8 mouse cellular contexts compared by ENCODE assay signal in the genomic region with DNA sequence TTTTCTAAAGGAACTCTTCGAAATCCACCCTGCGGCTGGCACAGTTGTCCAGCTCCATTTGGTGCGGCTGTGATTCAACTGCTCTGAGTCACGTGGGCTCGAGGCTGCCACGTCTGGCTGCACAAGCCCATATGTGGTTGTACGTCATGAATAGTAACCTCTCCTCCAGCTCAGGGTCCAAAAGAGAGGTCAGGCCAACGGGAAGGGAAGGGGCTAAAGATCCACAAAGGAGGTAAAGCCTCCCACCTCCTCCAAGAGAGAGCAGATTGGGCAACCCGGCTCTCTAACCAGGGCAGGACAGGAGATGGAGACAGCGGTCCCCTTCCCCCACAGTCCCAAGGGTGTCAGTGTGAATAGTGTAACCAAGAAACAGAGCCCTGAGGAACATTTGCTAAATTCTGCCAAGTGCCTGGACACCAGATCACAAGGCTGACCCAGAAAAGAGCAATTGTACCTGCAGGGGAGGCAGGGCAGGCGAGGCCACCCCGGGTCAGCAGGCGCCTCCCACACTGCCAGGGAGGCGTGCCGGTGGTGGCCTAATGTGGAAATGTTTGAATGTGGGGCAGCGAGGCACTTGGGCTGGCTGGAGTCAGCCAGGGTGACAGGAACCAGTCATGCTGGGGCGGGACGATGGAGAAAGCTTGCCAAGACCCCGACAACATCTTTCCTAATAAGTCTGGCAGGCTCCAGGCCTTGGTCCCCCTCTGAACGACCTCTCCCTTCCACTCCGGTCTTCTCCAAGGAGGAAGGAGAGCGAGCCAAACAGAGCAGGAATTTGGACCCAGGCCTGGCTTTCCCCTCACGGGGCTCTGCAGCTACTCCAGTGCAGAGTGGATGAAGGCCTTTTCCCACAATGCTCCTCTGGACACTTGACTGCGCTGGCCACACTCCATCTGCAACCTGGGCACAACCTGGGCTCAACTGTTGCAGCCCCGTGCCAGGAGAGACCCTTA.
DNase-seq lines count a peak whose midpoint lies in the region; ATAC-seq and TF ChIP-seq lines count a peak whose summit lies in the region.

No protein-coding gene starts in this region.

- H3K4me1 ChIP-seq in forebrain, embryonic 15.5 days, result peaks cover 30% of the 10 kb centered on the region
- peaks cover 29% of the 10 kb centered on the region for H3K4me1 ChIP-seq in heart, embryonic 16.5 days (ENCODE audit: control insufficient read depth, insufficient read depth, low read length)
- peaks cover 0 to 4% of the 10 kb centered on the region in 2 experiments; a peak in 2 of 4 replicates for H3K4me1 ChIP-seq in liver, embryonic 14.5 days (replicated peaks; ENCODE audit: control insufficient read depth in 2 of 2, insufficient read depth in 2 of 2, low read length in 1 of 2)
- peaks cover 24% of the 10 kb centered on the region for H3K4me1 ChIP-seq in neural tube, embryonic 12.5 days

- H3K27me3 ChIP-seq in forebrain, embryonic 15.5 days, result no peaks in the 10 kb centered on the region
- H3K27me3 ChIP-seq in heart, embryonic 16.5 days (ENCODE audit: control insufficient read depth, insufficient read depth, low read length), result no peaks in the 10 kb centered on the region
- no peaks in the 10 kb centered on the region for H3K27me3 ChIP-seq in liver, embryonic 14.5 days (ENCODE audit: control insufficient read depth, insufficient read depth, low read length)
- 0 out of 2 replicates have a peak, but pooled peaks cover 3% of the 10 kb centered on the region for H3K27me3 ChIP-seq in neural tube, embryonic 12.5 days (replicated peaks)

- H3K4me3 ChIP-seq in forebrain, embryonic 15.5 days, result no peak overlapping the region
- no peak overlapping the region; the same call in 1 of the 2 replicates for H3K4me3 ChIP-seq in heart, embryonic 16.5 days (ENCODE audit: low read length)
- no peak overlapping the region for H3K4me3 ChIP-seq in liver, embryonic 14.5 days (ENCODE audit: insufficient read depth in 1 of 2, low read depth in 2 of 2, low read length in 2 of 2)
- H3K4me3 ChIP-seq in neural tube, embryonic 12.5 days, result no peak overlapping the region

- ATAC-seq in forebrain, embryonic 15.5 days (replicated peaks), result peak; percentile 58
- ATAC-seq in heart, embryonic 16.5 days (replicated peaks; ENCODE audit: extremely low read depth, insufficient read depth, low FRiP score), result peak; percentile 80
- peak; percentile 44 for ATAC-seq in liver, embryonic 14.5 days (ENCODE audit: insufficient read depth)
- ATAC-seq in neural tube, embryonic 12.5 days (ENCODE audit: low FRiP score, low read depth), result peak; percentile 63

- no peak for TF ChIP-seq CTCF in liver, embryonic 14.5 days (IDR thresholded peaks at IDR 0.05; ENCODE audit: low read depth)

- WGBS in forebrain, embryonic 15.5 days, result 38% methylated on average over 25 of the region's 25 CpGs
- WGBS in heart, embryonic 16.5 days, result 22% methylated on average over 25 of the region's 25 CpGs
- 53% methylated on average over 25 of the region's 25 CpGs for WGBS in liver, embryonic 14.5 days (ENCODE audit: insufficient replicate concordance)
- 32% methylated on average over 25 of the region's 25 CpGs for WGBS in neural tube, embryonic 12.5 days

- H3K4me2 ChIP-seq in forebrain, embryonic 15.5 days (replicated peaks), result no peak overlapping the region
- H3K4me2 ChIP-seq in heart, embryonic 16.5 days (ENCODE audit: low read depth, low read length), result peak overlapping the region; percentile 33
- H3K4me2 ChIP-seq in liver, embryonic 14.5 days (ENCODE audit: low read depth), result no peak overlapping the region
- H3K4me2 ChIP-seq in neural tube, embryonic 12.5 days (replicated peaks), result peak overlapping the region; percentile 18; the same call in 1 of the 2 replicates

- TF ChIP-seq EP300 in liver, embryonic 14.5 days (IDR thresholded peaks at IDR 0.05; ENCODE audit: low read depth), result no peak

- H3K9me3 ChIP-seq in forebrain, embryonic 15.5 days, result no peaks in the 10 kb centered on the region
- H3K9me3 ChIP-seq in heart, embryonic 16.5 days (replicated peaks; ENCODE audit: control insufficient read depth, low read length), result no peaks in the 10 kb centered on the region
- no peaks in the 10 kb centered on the region for H3K9me3 ChIP-seq in liver, embryonic 14.5 days (ENCODE audit: control insufficient read depth, low read length)
- no peaks in the 10 kb centered on the region for H3K9me3 ChIP-seq in neural tube, embryonic 12.5 days

- no peak overlapping the region for H3K9ac ChIP-seq in forebrain, embryonic 15.5 days (replicated peaks)
- peak overlapping the region; percentile 68 for H3K9ac ChIP-seq in heart, embryonic 16.5 days (ENCODE audit: low read length)
- no peak overlapping the region for H3K9ac ChIP-seq in liver, embryonic 14.5 days (replicated peaks)
- H3K9ac ChIP-seq in neural tube, embryonic 12.5 days, result no peak overlapping the region

- peak overlapping the region; percentile 67 for H3K27ac ChIP-seq in forebrain, embryonic 15.5 days (replicated peaks)
- peak overlapping the region; percentile 98 for H3K27ac ChIP-seq in heart, embryonic 16.5 days (ENCODE audit: low read length)
- peak overlapping the region; percentile 41; the same call in 1 of the 2 replicates for H3K27ac ChIP-seq in liver, embryonic 14.5 days
- H3K27ac ChIP-seq in neural tube, embryonic 12.5 days, result peak overlapping the region; percentile 37; the same call in 1 of the 2 replicates

- no peaks in the 10 kb centered on the region for H3K36me3 ChIP-seq in forebrain, embryonic 15.5 days
- H3K36me3 ChIP-seq in heart, embryonic 16.5 days (ENCODE audit: control insufficient read depth, insufficient read depth), result no peaks in the 10 kb centered on the region
- H3K36me3 ChIP-seq in liver, embryonic 14.5 days (replicated peaks; ENCODE audit: control insufficient read depth, insufficient read depth, low read depth), result no peaks in the 10 kb centered on the region
- H3K36me3 ChIP-seq in neural tube, embryonic 12.5 days, result no peaks in the 10 kb centered on the region

- DNase-seq in 3134 (ENCODE audit: extremely low read depth, insufficient read length, low spot score), result peak; percentile 91
- DNase-seq in cerebellum, adult 11-12 months, result peak; percentile 85
- peak; percentile 93 to 97 for DNase-seq in kidney, postnatal 36 days
- DNase-seq in liver, embryonic 14.5 days (ENCODE audit: low read depth in 3 of 3, low spot score in 3 of 3), result no peak
- DNase-seq in testis, postnatal 10 days (ENCODE audit: low spot score), result peak; percentile 86

Comparison
In these comparisons a context has a peak if more than half of its experiments do, and no peak if none do; other contexts are left out.
1. DNase-seq: peak in 3134 (single experiment), cerebellum, adult 11-12 months (single experiment), kidney, postnatal 36 days (2 of 2) and testis, postnatal 10 days (single experiment); none in liver, embryonic 14.5 days (0 of 3).
2. H3K27ac ChIP-seq: peak in every context shown above with its lines; median percentile 98 in heart, embryonic 16.5 days; 67 in forebrain, embryonic 15.5 days; 41 in liver, embryonic 14.5 days; 37 in neural tube, embryonic 12.5 days.
3. H3K4me2 ChIP-seq: peak in heart, embryonic 16.5 days (single experiment) and neural tube, embryonic 12.5 days (single experiment); none in forebrain, embryonic 15.5 days (single experiment) and liver, embryonic 14.5 days (single experiment).
4. Peak in every context shown above with its lines, with median percentiles within 50 percentile points of each other: ATAC-seq.